Mouse (Mus musculus) embryonic facial prominence, embryonic 10.5 days (tissue): ENCODE measurements around the gene Vmn1r86. TPM values are rescaled to one million over a fixed set of nuclear protein-coding genes. Genes with fewer than 3 reads are reported as not detected.

Experiments
- DNase-seq: peaks from one replicate; pipeline ENCODE4 v3.0.0-alpha.2; 2017; ENCODE audit warnings: low spot score
- H3K27ac ChIP-seq: fragments of 300-500 bp; sonication (generic); replicated peaks from 2 replicates; pipeline ENCODE4 v1.5.1; 2016; ENCODE audit warnings: mild to moderate bottlenecking
- H3K27me3 ChIP-seq: fragments of 300-500 bp; sonication (generic); replicated peaks from 2 replicates; pipeline ENCODE4 v1.6.1; 2016; ENCODE audit warnings: low read depth, mild to moderate bottlenecking; ENCODE audit not compliant: poor library complexity, severe bottlenecking
- H3K36me3 ChIP-seq: fragments of 300-500 bp; sonication (generic); replicated peaks from 2 replicates; pipeline ENCODE4 v1.6.1; 2016; ENCODE audit warnings: mild to moderate bottlenecking, moderate library complexity
- H3K4me1 ChIP-seq: fragments of 300-500 bp; sonication (generic); 2 replicates; pipeline ENCODE4 v1.6.1; 2016
- H3K4me3 ChIP-seq: fragments of 300-500 bp; sonication (generic); 2 replicates; pipeline ENCODE4 v1.5.1; 2016; ENCODE audit warnings: mild to moderate bottlenecking, moderate library complexity
- H3K9me3 ChIP-seq: fragments of 300-500 bp; sonication (generic); 2 replicates; pipeline ENCODE4 v1.6.1; 2016; ENCODE audit warnings: mild to moderate bottlenecking
- WGBS: fragments of 180-500 bp; shearing (Covaris S2); methylation state at CpG from one replicate; pipeline ENCODE4 v1.1.7; 2016; 5-methylcytosine and 5-hydroxymethylcytosine counted together
- polyA plus RNA-seq: library from polyadenylated mRNA; unstranded; fragments of >200 nt; fragmentation: Nextera tagmentation; extraction: Ambion mirVana; gene quantifications from 2 replicates; pipeline ENCODE4 v1.2.1, GENCODE M21; 2016

Gene Vmn1r86
- polyA plus RNA-seq, 1 experiment from 2014 or later = not detected

- peak overlapping the region; percentile 95 for H3K27ac ChIP-seq
- no peaks in the 10 kb centered on the region for H3K27me3 ChIP-seq
- H3K4me3 ChIP-seq = peak overlapping the region; percentile 71
- no peaks in the 10 kb centered on the region for H3K9me3 ChIP-seq
- no peaks in the 10 kb centered on the region for H3K36me3 ChIP-seq
- 2% methylated on average over 15 of the region's 15 CpGs for WGBS
- peaks cover 5% of the 10 kb centered on the region; the same call in 1 of the 2 replicates for H3K4me1 ChIP-seq
- DNase-seq = no peak
Observed at GRCm38 (mm10) chr7:13053961-13054286, 65.8 kb downstream of the Vmn1r86 start.

- peak overlapping the region; percentile 71 for H3K4me3 ChIP-seq
- 94% methylated on average over 2 of the region's 2 CpGs for WGBS
- peak overlapping the region; percentile 95 for H3K27ac ChIP-seq
- no peak for DNase-seq
- no peaks in the 10 kb centered on the region for H3K27me3 ChIP-seq
- H3K36me3 ChIP-seq = no peaks in the 10 kb centered on the region
- H3K4me1 ChIP-seq = peaks cover 5% of the 10 kb centered on the region; the same call in 1 of the 2 replicates
- H3K9me3 ChIP-seq = no peaks in the 10 kb centered on the region
Observed at GRCm38 (mm10) chr7:13053501-13053900, 66.2 kb downstream of the Vmn1r86 start.

- Histone ChIP-seq H3K4me1 (peaks cover 5% of the 10 kb centered on the region; the same call in 1 of the 2 replicates), H3K27ac (no peak overlapping the region), H3K4me3 (peak overlapping the region; percentile 71; the same call in 1 of the 2 replicates), H3K27me3 (no peaks in the 10 kb centered on the region), H3K9me3 (no peaks in the 10 kb centered on the region), H3K36me3 (no peaks in the 10 kb centered on the region)
- WGBS = 89% methylated on average over 13 of the region's 13 CpGs
- no peak for DNase-seq
Observed at GRCm38 (mm10) chr7:13053001-13053400, 66.7 kb downstream of the Vmn1r86 start.

Other genes with a start within 250 kb of the Vmn1r86 start
- 5.7 and 6.6 TPM in 2 replicates for gene Zfp128, start 238.7 kb downstream of the Vmn1r86 start, polyA plus RNA-seq
- gene Zscan22, start 222.1 kb downstream of the Vmn1r86 start, polyA plus RNA-seq = 19.7 and 20.1 TPM in 2 replicates
- 1,112 and 1,123 TPM in 2 replicates for gene Rps5, start 197.6 kb downstream of the Vmn1r86 start, polyA plus RNA-seq
- gene Rnf225, start 192.5 kb downstream of the Vmn1r86 start, polyA plus RNA-seq = 0.67 and 1.0 TPM in 2 replicates
- gene Zfp324, start 154.1 kb downstream of the Vmn1r86 start, polyA plus RNA-seq = 11.8 and 12.5 TPM in 2 replicates
- gene Zfp446, start 142.1 kb downstream of the Vmn1r86 start, polyA plus RNA-seq = 15.1 and 15.7 TPM in 2 replicates
- not detected in 2 replicates for gene Slc27a5, start 121.7 kb downstream of the Vmn1r86 start, polyA plus RNA-seq
- 452 and 468 TPM in 2 replicates for gene Trim28, start 120.8 kb downstream of the Vmn1r86 start, polyA plus RNA-seq
- gene Zbtb45, start 109.9 kb downstream of the Vmn1r86 start, polyA plus RNA-seq = 27.2 and 28.4 TPM in 2 replicates
- gene Chmp2a, start 85.1 kb downstream of the Vmn1r86 start, polyA plus RNA-seq = 89.1 and 93.0 TPM in 2 replicates
- gene Ube2m, start 81.6 kb downstream of the Vmn1r86 start, polyA plus RNA-seq = 157 and 159 TPM in 2 replicates
- gene Mzf1, start 65.2 kb downstream of the Vmn1r86 start, polyA plus RNA-seq = 2.4 and 2.8 TPM in 2 replicates
- gene Vmn1r85, start 24.7 kb downstream of the Vmn1r86 start, polyA plus RNA-seq = not detected in 2 replicates
- gene Vmn1r87, start 20.2 kb upstream of the Vmn1r86 start, polyA plus RNA-seq = not detected in 2 replicates
- gene Vmn1r88, start 39.7 kb upstream of the Vmn1r86 start, polyA plus RNA-seq = not detected in 2 replicates
- gene Vmn1r89, start 93.1 kb upstream of the Vmn1r86 start, polyA plus RNA-seq = not detected in 2 replicates
- gene Lig1, start 157.4 kb upstream of the Vmn1r86 start, polyA plus RNA-seq = 160 and 162 TPM in 2 replicates
- gene Zswim9, start 158.8 kb upstream of the Vmn1r86 start, polyA plus RNA-seq = 9.4 and 12.6 TPM in 2 replicates
- 1.8 and 1.9 TPM in 2 replicates for gene Pla2g4c, start 204.7 kb upstream of the Vmn1r86 start, polyA plus RNA-seq